Mouse (Mus musculus) right cerebral cortex, postnatal 14 days (tissue): Measurements from ENCODE around the gene Csrnp3.
A peak's percentile ranks its signal among the peaks of the same experiment; 100 is the strongest.

Experiments
- DNase-seq: peaks from one replicate; pipeline ENCODE4 v3.0.0; 2022

The Csrnp3 gene

DNA sequence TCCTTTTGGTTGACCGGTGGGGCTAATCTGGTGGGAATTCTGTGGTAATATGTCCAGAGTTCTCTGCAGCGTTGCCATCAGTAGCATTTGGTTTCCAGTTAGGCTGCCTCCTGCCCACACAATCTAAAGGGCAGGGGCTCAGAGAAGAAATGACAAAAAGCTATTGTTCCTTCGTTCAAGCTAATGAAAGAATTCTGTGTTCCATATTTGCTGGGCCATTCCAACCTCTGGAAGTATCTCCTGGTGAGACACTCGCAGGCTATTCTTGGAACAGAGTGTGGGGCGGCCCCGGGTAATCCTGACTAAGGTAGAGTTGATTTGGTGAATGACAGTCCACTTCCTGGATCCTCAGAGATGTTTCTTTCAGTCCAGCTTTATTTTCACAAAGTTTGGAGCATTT lies 179.3 kb downstream of the Csrnp3 start:
- DNase-seq: no peak

DNA sequence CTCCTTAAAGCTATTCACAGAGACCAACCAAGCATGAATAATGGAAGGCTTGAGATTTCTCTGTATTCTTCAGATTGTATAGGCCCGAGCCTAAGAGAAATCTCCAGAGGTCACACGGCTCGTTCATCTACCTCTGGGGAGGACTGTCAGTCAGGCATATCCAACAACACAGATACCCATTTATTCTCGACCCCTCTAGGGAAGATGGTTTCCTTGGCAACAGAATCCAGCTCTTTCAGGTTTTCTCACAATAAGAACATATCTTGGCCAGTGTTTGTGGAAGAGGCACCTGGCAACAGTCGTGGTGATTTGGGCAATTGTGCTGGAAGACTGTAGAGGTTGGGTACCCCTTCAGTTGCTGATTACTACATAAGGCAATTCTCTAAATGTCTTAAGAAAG lies 183.2 kb downstream of the Csrnp3 start:
- DNase-seq: no peak

DNA sequence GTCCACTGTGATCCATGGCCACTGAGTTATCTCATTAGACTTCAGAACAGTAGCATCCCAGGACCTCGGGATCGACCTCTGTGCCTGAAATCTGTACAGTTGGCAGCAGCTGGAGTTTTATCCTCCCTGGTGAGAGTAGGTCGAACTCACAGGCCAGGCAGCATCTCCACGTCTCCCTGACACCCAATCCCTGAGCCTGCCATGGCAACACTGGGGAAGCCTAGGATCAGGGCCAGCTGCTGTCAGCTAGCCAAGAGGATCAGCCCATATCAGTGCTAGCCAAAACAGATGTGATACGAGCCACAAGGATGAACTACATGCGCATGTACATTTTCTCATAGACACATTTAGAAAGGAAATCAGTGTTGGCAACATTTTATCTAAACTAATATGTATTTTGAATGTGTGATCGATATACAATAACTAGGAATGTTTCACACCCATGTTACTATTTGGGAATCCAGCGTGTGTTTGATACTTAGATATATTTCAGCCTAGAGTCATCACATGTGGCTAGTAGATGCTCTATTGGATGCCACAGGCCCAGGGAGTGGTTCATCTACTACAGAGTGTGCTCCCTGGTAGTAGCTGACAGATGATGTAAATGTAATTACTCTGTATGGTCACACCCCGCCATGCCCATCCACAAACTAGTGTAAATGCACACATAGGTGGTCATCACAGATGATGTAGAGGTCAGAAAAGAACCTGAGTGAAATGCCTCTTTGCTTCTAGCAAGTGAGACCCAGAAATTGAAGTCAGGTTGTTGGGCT lies 189.5 kb downstream of the Csrnp3 start:
- peak; percentile 48 for DNase-seq

DNA sequence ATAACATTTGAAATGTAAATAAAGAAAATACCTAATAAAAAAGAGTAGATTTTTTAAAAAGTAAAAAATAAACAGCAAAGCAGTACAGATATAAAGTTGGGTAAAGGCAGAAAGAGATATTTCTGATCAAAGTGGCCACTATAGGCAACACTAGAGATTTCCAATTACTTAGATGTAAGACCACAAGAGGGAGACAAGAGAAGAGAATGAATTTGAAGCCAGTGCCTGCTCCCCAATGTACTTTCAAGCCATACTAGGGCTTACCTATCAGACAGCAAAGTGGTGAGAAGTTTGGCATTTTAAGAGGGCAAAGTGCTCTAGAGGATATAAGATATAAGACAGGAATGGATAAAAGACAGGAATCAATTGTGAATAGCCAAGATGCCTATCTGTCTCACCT lies 195.0 kb downstream of the Csrnp3 start:
- no peak for DNase-seq

DNA sequence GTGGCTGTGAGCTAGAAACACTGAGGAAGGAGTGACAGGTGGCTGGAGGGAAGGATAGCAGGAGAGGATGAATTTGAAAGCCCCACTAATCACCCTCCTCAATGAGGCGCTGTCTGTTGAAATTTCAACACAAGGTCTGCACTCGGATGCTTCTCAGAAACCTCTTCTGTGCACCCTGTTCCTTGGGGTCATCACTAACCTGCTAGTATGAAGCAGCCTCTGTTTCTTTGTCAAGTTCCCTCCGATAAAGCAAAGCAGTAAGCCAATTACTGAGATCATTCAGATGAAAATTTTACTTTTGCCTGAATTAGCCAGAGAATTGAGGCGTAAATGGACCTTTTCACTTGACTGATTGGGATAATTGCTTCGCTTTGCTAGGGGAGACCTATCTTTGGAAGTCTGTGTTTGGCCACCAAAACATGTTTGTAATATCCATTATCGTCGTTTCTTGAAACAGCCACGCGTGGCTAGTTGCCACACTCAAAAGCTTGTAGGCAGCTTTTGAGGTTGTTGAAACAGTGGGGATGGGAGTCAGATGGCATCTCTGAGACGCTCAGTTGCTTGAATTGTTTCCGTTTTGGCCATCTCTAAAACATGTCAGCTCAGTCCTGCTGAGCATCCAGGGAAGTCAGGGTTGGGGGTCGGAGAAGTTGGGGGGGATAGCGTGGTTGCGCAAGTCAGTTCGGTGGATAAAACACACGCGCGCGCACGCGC lies 195.8 kb downstream of the Csrnp3 start:
- DNase-seq: no peak

DNA sequence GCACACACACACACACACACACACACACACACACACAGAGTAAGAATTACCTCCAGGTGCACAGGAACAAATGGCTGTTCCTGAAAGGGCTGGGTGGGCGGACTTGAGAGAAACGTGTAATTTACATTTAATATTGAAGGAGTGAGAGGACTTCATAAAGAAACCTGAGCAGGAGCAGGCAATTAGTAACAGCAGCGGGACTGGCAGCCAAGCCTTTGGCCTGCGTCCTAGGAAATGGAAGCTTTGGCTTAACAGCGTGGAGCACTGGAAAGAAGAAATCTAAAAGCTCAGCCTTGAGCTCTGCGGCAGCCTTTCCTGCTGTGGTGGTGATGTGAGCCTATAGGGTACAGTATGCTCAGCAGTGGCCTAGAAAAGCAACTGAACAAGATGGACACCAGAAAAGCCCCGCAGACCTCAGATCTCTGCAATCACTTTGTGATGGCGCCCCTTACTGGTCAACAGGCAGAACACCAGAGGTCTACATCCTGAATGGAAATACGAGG lies 196.4 kb downstream of the Csrnp3 start:
- peak; percentile 55 for DNase-seq

DNA sequence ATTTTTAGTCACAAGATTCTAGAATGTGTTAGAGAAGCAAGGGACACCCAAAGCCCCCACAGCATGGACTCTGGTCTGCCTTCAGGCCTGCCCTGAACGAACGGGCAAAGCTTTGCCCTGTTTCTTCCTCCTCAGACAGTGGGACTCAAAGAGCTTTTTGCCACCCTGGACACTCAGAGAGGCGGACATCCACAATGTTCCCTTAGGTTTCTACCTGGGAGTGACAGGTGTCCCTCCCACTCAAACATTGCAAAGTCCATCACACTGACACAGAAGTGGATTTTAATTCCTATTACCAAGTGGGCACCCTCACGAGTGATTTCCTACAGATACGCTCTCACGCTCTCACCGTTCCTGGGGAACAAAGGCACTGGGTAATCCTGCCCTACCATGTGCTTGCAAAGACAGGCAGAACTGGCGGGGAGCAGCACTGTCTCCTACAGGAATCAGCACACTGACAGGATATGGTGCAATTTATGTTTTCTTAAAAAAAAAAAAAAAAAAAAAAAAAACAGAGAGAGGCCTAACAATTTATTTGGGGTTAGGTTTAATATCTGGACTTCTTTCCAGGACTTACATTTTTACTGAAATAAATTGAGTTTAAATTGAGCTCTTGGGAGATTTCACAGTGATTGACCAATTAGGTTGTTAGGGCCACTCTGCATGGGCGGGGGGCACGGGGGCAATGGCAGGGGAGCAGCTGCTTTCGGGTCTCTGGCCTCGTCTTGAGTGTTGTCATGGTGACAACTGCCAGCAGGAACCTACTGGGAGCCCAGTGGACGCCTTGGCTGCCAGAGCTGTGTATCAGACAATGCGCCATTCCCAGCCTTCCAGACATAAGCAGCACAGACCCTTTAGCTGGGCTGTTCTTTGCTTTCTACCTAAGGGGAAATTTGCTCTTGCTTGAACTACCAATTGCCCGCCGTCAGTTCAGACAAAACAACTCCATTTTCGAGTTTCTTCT lies 198.2 kb downstream of the Csrnp3 start:
- no peak for DNase-seq

DNA sequence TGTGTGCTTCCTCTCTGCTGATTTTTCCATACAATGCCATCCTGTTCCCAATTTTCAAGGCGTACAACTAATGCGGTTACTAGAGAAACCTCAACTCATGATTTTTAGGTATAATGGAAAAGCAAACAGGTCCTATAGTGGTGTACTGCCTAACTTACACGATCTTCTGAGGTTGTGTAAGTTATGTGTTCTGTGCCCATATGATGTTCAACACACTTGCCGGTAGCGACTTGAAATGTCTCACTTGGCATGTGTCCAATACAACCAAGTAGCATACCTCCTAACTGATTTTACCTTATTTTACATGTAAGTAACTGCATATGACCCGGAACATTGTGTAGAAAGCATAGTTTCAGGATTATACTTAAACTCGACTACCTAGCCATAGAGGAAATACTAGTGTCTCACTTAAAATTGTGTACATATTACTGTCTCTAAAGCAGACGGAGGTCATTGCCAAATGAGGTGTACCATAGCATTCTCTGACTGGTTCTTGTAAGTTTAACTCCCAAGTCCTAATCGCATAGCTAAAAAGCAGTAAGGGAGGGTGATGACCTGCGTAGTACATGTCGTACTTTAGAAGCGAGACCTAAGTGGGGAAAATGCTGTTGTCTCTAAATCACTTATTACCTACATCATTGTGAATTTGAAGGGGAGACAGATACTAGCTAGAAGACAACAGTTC lies 199.0 kb downstream of the Csrnp3 start:
- DNase-seq: no peak

DNA sequence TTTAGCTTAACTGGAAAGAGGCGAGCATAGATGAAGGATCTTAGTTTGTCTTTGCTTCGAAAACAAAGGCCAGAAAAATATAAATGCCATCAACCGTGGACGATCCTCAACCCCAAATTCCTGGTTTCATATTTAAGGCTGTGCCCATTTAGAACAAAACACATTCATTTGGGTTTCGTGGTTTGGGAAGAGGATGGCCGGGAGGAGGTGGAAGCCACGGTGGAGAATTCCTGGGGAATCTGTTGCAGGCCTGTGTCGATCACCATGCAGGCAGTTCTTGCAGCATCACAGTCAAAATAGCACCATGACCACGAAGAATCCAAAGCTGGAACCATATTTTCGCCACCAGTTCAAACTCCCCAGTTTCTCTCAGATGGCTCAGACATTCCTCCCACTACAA lies 217.7 kb downstream of the Csrnp3 start:
- no peak for DNase-seq

DNA sequence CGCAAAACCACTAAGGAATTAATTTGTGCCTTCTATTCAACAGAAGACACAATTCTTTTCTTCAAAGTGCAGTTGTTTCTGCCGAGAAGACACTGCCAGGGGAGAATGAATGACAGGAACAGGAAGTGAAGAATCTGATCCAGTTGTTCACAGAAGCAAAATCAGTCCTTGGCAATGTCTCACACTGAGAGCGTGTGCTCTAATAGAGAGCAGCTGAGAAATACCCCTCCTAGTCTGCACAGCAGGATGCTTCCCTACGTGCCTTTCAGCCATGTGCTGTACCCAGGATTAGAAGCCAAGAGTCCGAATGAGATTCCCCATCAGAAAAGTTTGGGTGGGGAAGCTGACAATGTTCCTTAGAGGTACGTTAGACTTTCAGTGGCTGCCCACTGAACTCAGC lies 223.9 kb downstream of the Csrnp3 start:
- DNase-seq: no peak

DNA sequence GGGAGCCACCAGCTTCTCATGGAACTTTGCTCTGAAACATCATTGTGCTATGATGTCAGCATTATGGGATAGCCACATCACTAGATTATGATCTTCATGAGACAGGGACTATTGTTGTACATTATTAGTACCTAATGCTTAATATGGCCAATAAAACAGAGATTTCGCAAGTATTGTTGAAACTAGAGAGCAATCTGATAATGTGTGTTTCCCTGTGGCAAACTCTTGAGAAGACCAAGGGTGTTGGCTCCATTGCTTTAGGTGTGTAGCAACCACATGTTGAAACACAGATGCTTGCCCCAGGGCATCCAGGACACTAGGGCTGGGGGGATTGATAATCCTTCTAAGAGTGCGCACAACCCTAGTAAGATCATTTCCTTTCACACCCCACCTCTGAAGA lies 235.2 kb downstream of the Csrnp3 start:
- no peak for DNase-seq
